Mouse (Mus musculus): ENCODE measurements around the gene Trim33. TPM values are rescaled to one million over a fixed set of nuclear protein-coding genes. Genes with fewer than 3 reads are reported as not detected.
A peak's percentile ranks its signal among the peaks of the same experiment; 100 is the strongest.

The Trim33 gene
- polyA plus RNA-seq (2014; fragmentation: Nextera tagmentation; extraction: Ambion mirVana): 15.0 and 15.8 TPM in 2 replicates

DNA sequence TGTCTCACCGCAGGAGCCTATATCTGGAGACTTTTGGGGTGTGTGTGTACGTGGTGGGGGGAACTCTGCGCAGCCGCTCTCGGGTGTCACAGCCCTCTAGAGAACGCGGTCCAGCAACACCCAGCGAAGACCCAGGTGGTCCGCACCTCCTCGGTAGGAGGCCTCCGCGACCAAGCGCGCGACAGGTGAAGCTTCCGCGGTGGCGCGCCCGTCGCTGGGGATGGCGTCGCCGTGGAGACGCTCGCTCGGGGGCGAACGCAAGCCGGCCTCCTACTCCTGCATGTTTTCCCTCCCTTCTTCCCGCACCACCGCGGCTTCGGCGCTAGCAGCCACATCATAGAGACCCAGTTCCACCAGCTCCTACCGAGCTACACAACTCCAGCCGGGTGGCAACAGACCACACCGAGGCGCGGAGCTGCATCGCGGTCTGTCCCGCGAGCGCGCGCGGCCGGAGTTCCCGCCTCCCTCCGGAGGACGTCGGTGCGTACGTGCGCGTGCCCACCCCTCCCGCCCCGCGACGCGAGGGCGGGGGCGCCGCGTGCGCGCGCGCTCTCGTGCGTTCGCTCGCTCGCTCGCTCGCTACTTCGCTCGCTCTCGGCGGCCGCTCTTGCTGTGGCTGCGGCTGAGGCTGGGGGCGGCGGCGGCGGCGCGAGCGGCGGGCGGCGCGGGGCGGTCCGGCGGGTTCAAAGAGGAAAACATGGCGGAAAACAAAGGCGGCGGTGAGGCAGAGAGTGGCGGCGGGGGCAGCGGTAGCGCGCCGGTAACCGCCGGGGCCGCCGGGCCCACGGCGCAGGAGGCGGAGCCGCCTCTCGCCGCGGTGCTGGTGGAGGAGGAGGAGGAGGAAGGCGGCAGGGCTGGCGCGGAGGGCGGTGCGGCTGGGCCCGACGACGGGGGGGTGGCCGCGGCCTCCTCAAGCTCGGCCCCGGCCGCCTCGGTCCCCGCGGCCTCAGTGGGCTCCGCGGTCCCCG is at the start of gene Trim33:
TSS of gene Trim33 (plus strand) at position 112 of the 968 bp plus-strand sequence.
- Histone ChIP-seq H3K27me3 (ENCODE audit: control insufficient read depth, insufficient read depth, low read length) (no peaks in the 10 kb centered on the region), H3K4me3 (ENCODE audit: low read depth, low read length) (peak within 1 kb of the TSS; percentile 85), H3K9me3 (replicated peaks; ENCODE audit: control insufficient read depth, low read length) (no peaks in the 10 kb centered on the region), H3K4me1 (ENCODE audit: control insufficient read depth, insufficient read depth, low read length) (peaks cover 14% of the 10 kb centered on the region; the same call in 1 of the 2 replicates), H3K27ac (ENCODE audit: low read depth, low read length) (peak within 1 kb of the TSS; percentile 94), H3K9ac (ENCODE audit: low read depth, low read length) (peak within 1 kb of the TSS; percentile 95), H3K36me3 (ENCODE audit: control insufficient read depth, insufficient read depth, low read length) (peaks cover 3% of the 10 kb centered on the region; the same call in 1 of the 2 replicates), H3K4me2 (peak within 1 kb of the TSS; percentile 94)
- peak; percentile 88 for ATAC-seq (replicated peaks; ENCODE audit: insufficient number of reproducible peaks, low FRiP score, low TSS enrichment)
- 1% methylated on average over 100 of the region's 136 CpGs for WGBS (ENCODE audit: insufficient replicate concordance)

DNA sequence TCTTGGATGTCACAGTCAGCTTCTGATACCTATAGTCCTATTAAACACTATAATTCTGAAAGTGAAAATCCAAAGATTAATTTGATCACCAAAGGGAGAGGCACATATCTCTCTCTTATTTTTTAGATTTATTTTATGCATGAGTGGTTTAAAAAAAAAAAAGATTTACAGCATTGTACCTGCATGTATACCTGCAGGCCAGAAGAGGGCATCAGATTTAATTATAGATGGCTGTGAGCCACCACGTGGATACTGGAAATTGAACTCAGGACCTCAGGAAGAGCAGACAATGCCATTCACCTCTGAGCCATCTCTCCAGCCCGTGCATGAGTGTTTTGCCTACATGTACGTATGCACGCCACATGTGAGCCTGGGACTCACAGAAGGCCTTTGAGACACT is 46.7 kb upstream of the Trim33 start:
- Histone ChIP-seq H3K9ac (ENCODE audit: low read depth, low read length) (no peak overlapping the region), H3K4me2 (no peak overlapping the region), H3K4me1 (ENCODE audit: control insufficient read depth, insufficient read depth, low read length) (no peaks in the 10 kb centered on the region), H3K9me3 (replicated peaks; ENCODE audit: control insufficient read depth, low read length) (no peaks in the 10 kb centered on the region), H3K36me3 (ENCODE audit: control insufficient read depth, insufficient read depth, low read length) (no peaks in the 10 kb centered on the region), H3K4me3 (ENCODE audit: low read depth, low read length) (no peak overlapping the region), H3K27me3 (ENCODE audit: control insufficient read depth, insufficient read depth, low read length) (no peaks in the 10 kb centered on the region), H3K27ac (ENCODE audit: low read depth, low read length) (no peak overlapping the region)
- 75% methylated on average over 4 of the region's 4 CpGs for WGBS (ENCODE audit: insufficient replicate concordance)
- no peak for ATAC-seq (replicated peaks; ENCODE audit: insufficient number of reproducible peaks, low FRiP score, low TSS enrichment)

DNA sequence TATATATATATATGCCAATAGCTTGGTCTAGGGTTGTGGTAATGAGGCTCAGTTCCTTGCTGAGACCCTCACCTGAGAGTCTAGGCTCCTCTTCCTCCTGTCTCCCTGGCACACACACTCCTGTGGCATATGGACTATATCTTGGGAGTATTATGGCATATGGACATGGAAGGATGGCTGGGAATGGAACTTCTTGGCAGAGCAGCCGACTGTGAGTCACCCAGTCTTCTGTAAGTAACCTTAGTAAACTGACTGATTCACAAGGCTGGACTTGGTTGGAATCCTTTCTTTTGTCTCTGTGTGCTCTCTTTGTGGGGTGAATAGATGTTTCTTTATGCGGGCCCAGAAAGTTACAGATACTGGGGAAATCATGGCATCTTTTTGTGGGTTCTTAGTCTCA is 37.6 kb upstream of the Trim33 start:
- H3K4me3 ChIP-seq (ENCODE audit: low read depth, low read length): no peak overlapping the region
- no peak for ATAC-seq (replicated peaks; ENCODE audit: insufficient number of reproducible peaks, low FRiP score, low TSS enrichment)
- H3K9ac ChIP-seq (ENCODE audit: low read depth, low read length): no peak overlapping the region
- no peaks in the 10 kb centered on the region for H3K9me3 ChIP-seq (replicated peaks; ENCODE audit: control insufficient read depth, low read length)
- H3K36me3 ChIP-seq (ENCODE audit: control insufficient read depth, insufficient read depth, low read length): no peaks in the 10 kb centered on the region
- H3K27me3 ChIP-seq (ENCODE audit: control insufficient read depth, insufficient read depth, low read length): no peaks in the 10 kb centered on the region
- WGBS (ENCODE audit: insufficient replicate concordance): 81% methylated on average over 2 of the region's 2 CpGs
- no peak overlapping the region for H3K4me2 ChIP-seq
- no peak overlapping the region for H3K27ac ChIP-seq (ENCODE audit: low read depth, low read length)
- H3K4me1 ChIP-seq (ENCODE audit: control insufficient read depth, insufficient read depth, low read length): no peaks in the 10 kb centered on the region

DNA sequence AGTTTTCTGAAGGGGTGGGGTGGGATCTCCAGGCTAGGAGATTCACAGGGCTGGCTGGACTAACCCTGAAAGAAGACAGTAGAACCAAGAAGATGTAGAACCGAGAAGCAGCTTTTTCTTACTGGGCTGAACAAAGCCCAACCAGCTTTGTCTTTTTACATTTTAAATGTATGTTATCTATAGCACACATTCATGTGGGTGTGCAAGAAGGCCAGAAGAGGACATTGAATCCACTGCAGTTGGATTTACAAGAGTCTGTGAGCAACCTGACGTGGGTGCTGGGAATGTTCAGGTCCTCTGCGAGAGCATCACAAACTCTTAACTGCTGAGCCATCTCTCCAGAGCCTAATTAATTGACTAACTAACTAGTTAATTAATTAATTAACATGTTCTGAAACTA is 36.9 kb upstream of the Trim33 start:
- ATAC-seq (replicated peaks; ENCODE audit: insufficient number of reproducible peaks, low FRiP score, low TSS enrichment): no peak
- no peak overlapping the region for H3K9ac ChIP-seq (ENCODE audit: low read depth, low read length)
- H3K4me1 ChIP-seq (ENCODE audit: control insufficient read depth, insufficient read depth, low read length): no peaks in the 10 kb centered on the region
- H3K4me2 ChIP-seq: no peak overlapping the region
- H3K36me3 ChIP-seq (ENCODE audit: control insufficient read depth, insufficient read depth, low read length): no peaks in the 10 kb centered on the region
- no peak overlapping the region for H3K27ac ChIP-seq (ENCODE audit: low read depth, low read length)
- 86% methylated on average over 3 of the region's 3 CpGs for WGBS (ENCODE audit: insufficient replicate concordance)
- H3K9me3 ChIP-seq (replicated peaks; ENCODE audit: control insufficient read depth, low read length): no peaks in the 10 kb centered on the region
- no peaks in the 10 kb centered on the region for H3K27me3 ChIP-seq (ENCODE audit: control insufficient read depth, insufficient read depth, low read length)
- H3K4me3 ChIP-seq (ENCODE audit: low read depth, low read length): no peak overlapping the region

DNA sequence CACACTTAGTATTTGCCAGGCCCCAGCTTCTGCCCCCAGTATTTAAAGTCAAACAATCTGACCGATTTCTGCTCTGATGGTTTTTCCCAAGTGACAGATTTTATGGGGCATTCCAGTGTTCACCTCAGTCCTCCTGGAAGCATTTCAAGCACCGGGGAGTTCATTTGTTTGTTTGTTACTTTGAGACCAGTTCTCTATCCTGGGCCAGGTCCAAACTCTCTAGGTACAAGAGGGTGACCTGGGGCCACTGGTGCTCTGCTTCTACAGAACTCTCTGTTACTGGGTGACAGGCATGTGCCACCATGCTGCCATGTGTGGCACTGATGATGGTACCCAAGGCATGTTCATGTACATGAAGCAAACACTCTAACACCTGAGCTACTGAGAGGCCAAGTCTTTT is 35.6 kb upstream of the Trim33 start:
- Histone ChIP-seq H3K9ac (ENCODE audit: low read depth, low read length) (no peak overlapping the region), H3K36me3 (ENCODE audit: control insufficient read depth, insufficient read depth, low read length) (no peaks in the 10 kb centered on the region), H3K4me3 (ENCODE audit: low read depth, low read length) (no peak overlapping the region), H3K27ac (ENCODE audit: low read depth, low read length) (no peak overlapping the region), H3K27me3 (ENCODE audit: control insufficient read depth, insufficient read depth, low read length) (no peaks in the 10 kb centered on the region), H3K4me2 (no peak overlapping the region), H3K9me3 (replicated peaks; ENCODE audit: control insufficient read depth, low read length) (no peaks in the 10 kb centered on the region), H3K4me1 (ENCODE audit: control insufficient read depth, insufficient read depth, low read length) (no peaks in the 10 kb centered on the region)
- ATAC-seq (replicated peaks; ENCODE audit: insufficient number of reproducible peaks, low FRiP score, low TSS enrichment): no peak
- 82% methylated on average over 2 of the region's 2 CpGs for WGBS (ENCODE audit: insufficient replicate concordance)

DNA sequence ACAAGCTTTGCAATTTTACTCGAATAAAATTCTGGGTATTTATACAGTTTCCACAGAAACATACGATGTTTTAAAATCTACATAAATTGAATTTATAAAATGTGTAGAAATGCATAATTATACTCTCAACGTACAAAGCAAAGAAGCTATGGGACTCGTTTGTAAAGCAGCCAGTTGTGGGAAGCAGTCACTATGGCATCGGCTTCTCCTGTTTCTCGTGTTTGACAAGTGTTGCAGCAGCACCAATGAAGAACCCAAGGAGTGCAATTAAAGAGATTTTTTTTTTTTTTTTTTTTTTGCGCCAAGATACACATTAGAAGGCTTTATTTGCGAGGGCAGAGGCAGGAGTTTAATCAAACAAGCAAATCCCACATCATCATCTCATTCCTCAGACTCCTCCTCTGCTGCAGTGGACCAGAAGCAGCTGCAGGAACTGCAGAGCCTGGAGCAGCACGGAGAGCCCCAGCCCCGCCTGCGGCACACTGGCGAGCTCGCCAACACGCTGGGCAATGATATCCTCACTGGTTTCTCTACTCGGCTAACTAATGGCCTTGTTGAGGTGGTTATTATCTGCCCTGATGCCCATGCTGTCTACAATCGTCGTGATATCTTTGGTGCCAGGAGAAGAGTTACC is 32.3 kb upstream of the Trim33 start:
- no peak overlapping the region for H3K4me2 ChIP-seq
- 77% methylated on average over 17 of the region's 17 CpGs for WGBS (ENCODE audit: insufficient replicate concordance)
- no peak for ATAC-seq (replicated peaks; ENCODE audit: insufficient number of reproducible peaks, low FRiP score, low TSS enrichment)
- H3K9ac ChIP-seq (ENCODE audit: low read depth, low read length): no peak overlapping the region
- no peak overlapping the region for H3K27ac ChIP-seq (ENCODE audit: low read depth, low read length)
- no peaks in the 10 kb centered on the region for H3K36me3 ChIP-seq (ENCODE audit: control insufficient read depth, insufficient read depth, low read length)
- no peaks in the 10 kb centered on the region for H3K4me1 ChIP-seq (ENCODE audit: control insufficient read depth, insufficient read depth, low read length)
- H3K4me3 ChIP-seq (ENCODE audit: low read depth, low read length): no peak overlapping the region
- no peaks in the 10 kb centered on the region for H3K27me3 ChIP-seq (ENCODE audit: control insufficient read depth, insufficient read depth, low read length)
- no peaks in the 10 kb centered on the region for H3K9me3 ChIP-seq (replicated peaks; ENCODE audit: control insufficient read depth, low read length)

DNA sequence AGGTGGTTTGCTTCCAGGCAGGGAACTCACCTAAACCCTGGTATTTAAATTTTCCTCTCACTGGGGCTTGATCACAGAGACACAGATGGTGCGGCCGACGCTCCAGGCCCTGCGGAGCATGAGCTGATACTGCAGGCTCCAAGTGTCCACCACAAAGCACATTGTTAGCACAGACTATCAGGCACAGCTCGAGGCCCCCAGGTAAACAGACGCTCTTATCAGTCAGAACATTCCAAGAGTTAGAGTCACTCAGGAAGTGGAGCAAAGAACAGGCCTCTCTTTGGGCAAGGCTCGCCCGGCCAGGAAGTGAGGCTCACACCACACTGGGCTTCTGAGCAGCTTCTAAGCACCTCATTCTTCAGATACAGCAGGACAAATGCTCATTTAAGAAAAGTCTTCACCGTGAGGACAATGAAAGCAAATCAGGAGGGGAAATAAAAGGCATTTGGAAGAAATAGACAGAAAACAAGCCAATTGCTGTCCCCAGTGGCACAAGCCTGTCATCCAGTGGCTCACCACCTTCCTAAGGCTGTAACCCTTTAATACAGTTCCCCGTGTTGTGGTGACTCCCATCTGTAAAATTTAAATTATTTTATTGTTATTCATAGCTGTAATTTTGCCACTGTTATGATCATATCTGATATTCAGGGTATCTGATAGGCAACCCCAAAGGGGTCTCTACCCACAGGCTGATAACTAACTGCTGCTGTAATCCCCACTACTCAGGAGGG is 22.8 kb upstream of the Trim33 start:
- Histone ChIP-seq H3K4me1 (ENCODE audit: control insufficient read depth, insufficient read depth, low read length) (peaks cover 3% of the 10 kb centered on the region), H3K4me3 (ENCODE audit: low read depth, low read length) (no peak overlapping the region), H3K4me2 (peak overlapping the region; percentile 31), H3K27me3 (ENCODE audit: control insufficient read depth, insufficient read depth, low read length) (no peaks in the 10 kb centered on the region), H3K27ac (ENCODE audit: low read depth, low read length) (peak overlapping the region; percentile 68), H3K9me3 (replicated peaks; ENCODE audit: control insufficient read depth, low read length) (no peaks in the 10 kb centered on the region), H3K36me3 (ENCODE audit: control insufficient read depth, insufficient read depth, low read length) (no peaks in the 10 kb centered on the region), H3K9ac (ENCODE audit: low read depth, low read length) (no peak overlapping the region)
- peak; percentile 73 for ATAC-seq (replicated peaks; ENCODE audit: insufficient number of reproducible peaks, low FRiP score, low TSS enrichment)
- WGBS (ENCODE audit: insufficient replicate concordance): 14% methylated on average over 10 of the region's 10 CpGs

DNA sequence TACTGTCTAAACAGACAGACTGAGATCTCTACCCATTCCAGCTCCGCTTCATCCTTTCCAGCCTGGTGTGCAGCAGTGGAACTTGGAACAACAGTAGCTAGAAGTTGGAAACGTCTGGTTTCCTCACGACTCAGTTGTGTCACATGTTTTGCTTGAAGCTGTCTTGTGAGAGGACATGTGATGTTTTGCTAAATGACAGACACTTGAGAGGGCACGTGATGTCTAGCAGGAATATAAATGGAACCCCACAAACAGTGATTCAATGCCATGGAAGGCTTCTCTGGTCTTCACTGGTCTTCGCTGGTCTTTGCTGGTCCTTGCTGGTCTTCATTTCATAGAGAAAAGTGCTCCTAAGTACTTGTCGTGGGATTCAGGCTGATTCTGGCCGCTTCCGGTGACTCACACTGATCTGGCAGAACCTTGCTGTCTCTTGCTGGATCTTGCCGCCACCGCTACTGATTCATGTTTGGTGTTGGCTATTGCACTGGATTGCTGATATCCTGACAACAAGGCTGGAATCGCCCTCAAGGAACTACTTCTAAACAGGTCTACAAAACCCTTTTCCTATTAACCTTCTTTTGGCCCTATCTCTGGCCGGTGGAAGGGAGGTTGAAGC is 16.2 kb upstream of the Trim33 start:
- Histone ChIP-seq H3K9ac (ENCODE audit: low read depth, low read length) (no peak overlapping the region), H3K27me3 (ENCODE audit: control insufficient read depth, insufficient read depth, low read length) (no peaks in the 10 kb centered on the region), H3K4me2 (no peak overlapping the region), H3K4me3 (ENCODE audit: low read depth, low read length) (no peak overlapping the region), H3K27ac (ENCODE audit: low read depth, low read length) (no peak overlapping the region), H3K36me3 (ENCODE audit: control insufficient read depth, insufficient read depth, low read length) (no peaks in the 10 kb centered on the region), H3K4me1 (ENCODE audit: control insufficient read depth, insufficient read depth, low read length) (no peaks in the 10 kb centered on the region), H3K9me3 (replicated peaks; ENCODE audit: control insufficient read depth, low read length) (no peaks in the 10 kb centered on the region)
- 82% methylated on average over 12 of the region's 12 CpGs for WGBS (ENCODE audit: insufficient replicate concordance)
- ATAC-seq (replicated peaks; ENCODE audit: insufficient number of reproducible peaks, low FRiP score, low TSS enrichment): no peak

All from heart, embryonic 11.5 days (tissue).